Mouse (Mus musculus) C2C12 (cell line): ENCODE data around the gene Ptpro. TPM values are rescaled to one million over a fixed set of nuclear protein-coding genes. Genes with fewer than 3 reads are reported as not detected.

ENCODE experiments used
- H3K27me3 ChIP-seq: one replicate; pipeline ENCODE4 v1.6.1; 2011; ENCODE audit not compliant: control insufficient read depth, insufficient read depth, insufficient read length
- H3K36me3 ChIP-seq: one replicate; pipeline ENCODE4 v1.6.1; 2011; ENCODE audit not compliant: control insufficient read depth, insufficient read depth
- H3K4me3 ChIP-seq: one replicate; pipeline ENCODE4 v1.5.1; 2011; ENCODE audit warnings: mild to moderate bottlenecking, control low read depth; ENCODE audit not compliant: poor library complexity, insufficient read depth, severe bottlenecking
- H3K79me2 ChIP-seq: one replicate; pipeline ENCODE4 v1.6.1; 2011; ENCODE audit not compliant: control insufficient read depth, insufficient read depth
- H3K79me3 ChIP-seq: one replicate; pipeline ENCODE4 v1.6.1; 2011; ENCODE audit warnings: low read depth, control low read depth
- H3ac ChIP-seq: one replicate; pipeline ENCODE3; 2011; ENCODE audit warnings: low read depth; ENCODE audit not compliant: control insufficient read depth, insufficient read length
- CEBPB ChIP-seq: IDR thresholded peaks from one replicate; pipeline ENCODE4 v1.6.1; 2011; ENCODE audit warnings: low read depth, mild to moderate bottlenecking, control low read depth, moderate library complexity
- CTCF ChIP-seq: IDR thresholded peaks from one replicate; pipeline ENCODE4 v1.5.1; 2011; ENCODE audit not compliant: control insufficient read depth, insufficient read depth, insufficient read length
- FOSL1 ChIP-seq: IDR thresholded peaks from one replicate; pipeline ENCODE4 v1.8.0; 2011; ENCODE audit warnings: mild to moderate bottlenecking, low read length; ENCODE audit not compliant: poor library complexity, insufficient read depth, severe bottlenecking
- MAX ChIP-seq: IDR thresholded peaks from one replicate; pipeline ENCODE4 v1.6.1; 2011; ENCODE audit warnings: mild to moderate bottlenecking, control low read depth
- MYOD1 ChIP-seq: IDR thresholded peaks from one replicate; pipeline ENCODE4 v1.6.1; 2011; ENCODE audit warnings: low read depth; ENCODE audit not compliant: control insufficient read depth, insufficient read length
- MYOG ChIP-seq: IDR thresholded peaks from one replicate; pipeline ENCODE4 v1.6.1; 2011; ENCODE audit not compliant: control insufficient read depth, insufficient read length; ENCODE audit errors: extremely low read depth
- USF1 ChIP-seq: IDR thresholded peaks from one replicate; pipeline ENCODE4 v1.6.1; 2011; ENCODE audit warnings: low read depth, mild to moderate bottlenecking, control low read depth, moderate library complexity
- polyA plus RNA-seq: library from polyadenylated mRNA; unstranded; fragments of >200 nt; fragmentation: generic; extraction: Trizol; gene quantifications from one replicate; pipeline ENCODE4 v1.2.1, GENCODE M21; 2012; ENCODE audit warnings: missing spikeins

Gene Ptpro
- polyA plus RNA-seq, 1 experiment = not detected

DNA sequence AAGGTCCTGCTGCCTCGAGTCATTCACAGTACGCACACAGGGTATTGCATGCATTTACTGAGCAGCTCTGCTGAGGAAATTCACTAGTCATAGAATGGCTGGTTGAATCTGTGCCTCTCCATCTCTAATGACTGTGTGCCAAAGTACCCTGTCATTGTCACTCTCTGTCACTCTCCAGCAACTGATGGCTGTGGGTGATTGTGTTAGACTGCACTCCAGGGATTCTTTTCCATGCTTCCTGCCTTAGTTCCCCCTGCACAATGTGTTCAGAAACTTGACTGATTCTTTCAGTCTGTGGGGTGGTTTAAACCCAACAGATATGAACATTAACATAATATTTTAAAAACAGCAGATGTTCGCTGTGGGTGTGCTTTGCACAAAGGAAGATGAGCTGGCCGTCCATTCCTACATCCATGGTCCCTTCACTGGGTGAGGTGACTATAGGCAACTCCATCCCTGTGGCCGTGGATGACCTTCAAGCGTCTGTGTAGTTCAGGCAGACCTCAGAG lies 29.5 kb downstream of the Ptpro start:
- H3K36me3 ChIP-seq = no peaks in the 10 kb centered on the region
- H3K27me3 ChIP-seq = peaks cover 11% of the 10 kb centered on the region
- H3ac ChIP-seq = no peak overlapping the region
- H3K4me3 ChIP-seq = no peak overlapping the region
- H3K79me2 ChIP-seq = no peaks in the 10 kb centered on the region
- H3K79me3 ChIP-seq = no peaks in the 10 kb centered on the region
- no peak for TF ChIP-seq CEBPB
- TF ChIP-seq MYOG = no peak
- no peak for TF ChIP-seq FOSL1
- TF ChIP-seq MAX = no peak
- no peak for TF ChIP-seq MYOD1
- no peak for TF ChIP-seq CTCF
- no peak for TF ChIP-seq USF1

DNA sequence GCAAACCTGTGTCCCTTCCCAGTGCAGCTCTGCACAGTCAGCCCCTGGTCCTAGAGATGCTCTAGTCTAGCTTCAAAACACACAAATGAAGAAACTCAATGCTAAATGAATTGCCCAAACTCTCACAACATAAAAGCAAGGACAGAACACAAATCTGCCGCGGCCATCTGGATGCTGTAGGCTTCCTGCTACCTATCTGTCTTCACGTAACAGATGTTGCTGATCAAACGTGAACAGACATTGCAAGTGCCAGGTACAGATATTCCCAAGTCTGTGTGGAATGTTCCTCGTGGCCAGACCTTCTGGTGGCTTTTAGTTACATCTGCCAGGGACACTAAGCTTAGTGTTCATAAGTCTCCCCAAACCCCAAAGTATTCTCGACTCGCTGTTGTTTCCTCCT lies 29.9 kb downstream of the Ptpro start:
- Histone ChIP-seq H3K4me3 (no peak overlapping the region), H3ac (no peak overlapping the region), H3K36me3 (no peaks in the 10 kb centered on the region), H3K27me3 (peaks cover 11% of the 10 kb centered on the region), H3K79me2 (no peaks in the 10 kb centered on the region), H3K79me3 (no peaks in the 10 kb centered on the region)
- TF ChIP-seq FOSL1 (no peak), CEBPB (no peak), USF1 (no peak), CTCF (no peak), MAX (no peak), MYOG (no peak), MYOD1 (no peak)

DNA sequence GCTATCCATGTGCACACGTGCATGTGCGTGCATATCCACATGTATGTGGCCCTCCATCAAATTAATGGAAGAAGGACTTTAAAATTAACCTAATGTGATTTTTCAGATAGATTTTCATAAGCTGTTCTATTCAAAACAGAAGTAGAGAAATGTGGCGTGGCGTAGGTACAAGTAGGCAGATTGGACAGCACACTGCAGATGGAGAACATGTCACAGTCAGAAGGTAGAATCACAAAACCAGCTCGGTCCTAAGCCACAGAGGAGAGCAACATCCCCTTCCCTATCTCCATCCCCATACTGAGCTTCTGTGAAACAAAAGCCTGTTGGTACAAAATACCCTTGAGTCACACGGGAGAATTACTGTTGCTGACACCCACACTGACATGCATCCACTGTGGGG lies 34.3 kb downstream of the Ptpro start:
- Histone ChIP-seq H3K27me3 (peaks cover 8% of the 10 kb centered on the region), H3ac (no peak overlapping the region), H3K79me2 (no peaks in the 10 kb centered on the region), H3K4me3 (no peak overlapping the region), H3K79me3 (no peaks in the 10 kb centered on the region), H3K36me3 (no peaks in the 10 kb centered on the region)
- TF ChIP-seq MAX (no peak), FOSL1 (no peak), MYOG (no peak), CTCF (no peak), USF1 (no peak), CEBPB (no peak), MYOD1 (no peak)

DNA sequence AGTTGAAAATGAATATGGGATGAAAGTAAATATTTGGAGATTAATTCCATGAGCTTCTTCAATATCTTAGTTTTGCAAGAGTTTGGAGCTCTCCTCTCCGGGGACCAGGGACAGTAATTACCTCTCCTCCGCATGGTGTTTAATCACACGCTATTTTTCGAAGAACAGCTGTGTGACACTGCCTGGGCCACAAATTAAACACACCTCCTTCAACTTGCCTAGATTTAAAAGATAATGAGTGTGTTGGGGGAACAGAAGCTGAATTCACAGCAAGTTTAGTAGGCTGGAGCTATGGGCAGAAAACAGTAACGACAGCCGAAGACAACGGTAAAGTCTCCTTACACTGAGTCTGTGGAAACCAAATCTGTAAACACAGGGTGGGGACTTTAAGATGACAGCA lies 35.7 kb downstream of the Ptpro start:
- no peaks in the 10 kb centered on the region for H3K36me3 ChIP-seq
- H3K79me3 ChIP-seq = no peaks in the 10 kb centered on the region
- H3K27me3 ChIP-seq = no peaks in the 10 kb centered on the region
- H3K4me3 ChIP-seq = no peak overlapping the region
- H3K79me2 ChIP-seq = no peaks in the 10 kb centered on the region
- no peak for TF ChIP-seq MAX
- TF ChIP-seq CEBPB = no peak
- no peak for TF ChIP-seq MYOD1
- no peak for TF ChIP-seq CTCF
- TF ChIP-seq FOSL1 = no peak
- no peak for TF ChIP-seq USF1
- TF ChIP-seq MYOG = no peak
- H3ac ChIP-seq = no peak overlapping the region

DNA sequence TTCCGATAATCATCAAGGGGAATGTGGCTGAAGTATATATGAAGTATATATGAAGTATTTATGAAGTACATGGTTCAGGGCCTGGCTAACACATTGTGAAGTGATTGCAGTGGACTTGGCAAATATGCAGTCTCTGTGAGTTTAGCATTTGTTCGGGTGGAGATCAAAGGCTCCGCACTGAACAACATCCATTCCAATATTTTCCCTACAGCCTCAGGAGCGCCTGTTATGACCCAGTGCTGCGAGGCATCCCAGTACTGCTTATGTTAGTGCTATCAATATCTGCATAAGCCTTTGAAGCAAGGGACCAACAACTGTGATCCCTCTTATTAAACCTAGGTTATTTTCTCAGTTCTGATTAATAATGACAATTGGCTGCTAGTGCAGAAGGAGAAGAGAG lies 36.1 kb downstream of the Ptpro start:
- Histone ChIP-seq H3ac (no peak overlapping the region), H3K27me3 (no peaks in the 10 kb centered on the region), H3K36me3 (no peaks in the 10 kb centered on the region), H3K79me2 (no peaks in the 10 kb centered on the region), H3K4me3 (no peak overlapping the region), H3K79me3 (no peaks in the 10 kb centered on the region)
- TF ChIP-seq MYOG = no peak
- TF ChIP-seq FOSL1 = no peak
- no peak for TF ChIP-seq CTCF
- no peak for TF ChIP-seq CEBPB
- no peak for TF ChIP-seq MYOD1
- TF ChIP-seq USF1 = no peak
- no peak for TF ChIP-seq MAX

DNA sequence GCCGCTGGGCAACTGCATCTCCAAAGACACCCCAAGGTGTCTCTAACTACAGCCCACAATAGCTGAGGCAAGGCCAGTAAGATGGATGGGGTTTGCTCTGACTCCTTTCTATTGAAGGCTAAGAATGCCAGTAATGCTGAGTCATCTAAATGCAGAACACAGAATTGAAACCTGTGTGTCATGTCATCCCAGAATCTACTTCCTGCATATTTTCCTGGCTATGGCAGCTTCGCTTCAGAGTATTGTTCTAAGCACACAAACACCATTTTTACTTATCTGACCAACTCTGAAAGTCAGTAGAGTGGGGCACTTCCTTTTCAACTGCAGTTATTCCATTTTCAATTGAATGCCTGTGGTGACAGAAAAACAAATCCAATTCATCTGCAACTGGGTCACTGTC lies 40.3 kb downstream of the Ptpro start:
- Histone ChIP-seq H3K27me3 (no peaks in the 10 kb centered on the region), H3K36me3 (no peaks in the 10 kb centered on the region), H3K4me3 (no peak overlapping the region), H3K79me2 (no peaks in the 10 kb centered on the region), H3ac (no peak overlapping the region), H3K79me3 (no peaks in the 10 kb centered on the region)
- no peak for TF ChIP-seq MYOD1
- TF ChIP-seq CEBPB = no peak
- TF ChIP-seq CTCF = no peak
- TF ChIP-seq MAX = no peak
- no peak for TF ChIP-seq FOSL1
- TF ChIP-seq USF1 = no peak
- no peak for TF ChIP-seq MYOG
